Mouse (Mus musculus) midbrain, embryonic 13.5 days (tissue): ENCODE measurements at regions not wholly inside any gene's neighbourhood (a gene's known extent, or its start where the extent isn't known, plus 50 kb on each side); places are given as distances from the start of the nearest gene placed in this dataset.
"Not testable (repeated sequence)": the region's sequence is repeated elsewhere in the genome, so short reads cannot be mapped to it uniquely, and the experiment has no call there.

Experiments
- ATAC-seq: fragments of 200-750 bp; cut with Nextera tagmentation; 2 replicates; pipeline ENCODE4 v1.8.0; 2017; ENCODE audit warnings: mild to moderate bottlenecking, moderate TSS enrichment, moderate library complexity
- H3K27ac ChIP-seq: fragments of 300-500 bp; sonication (generic); 2 replicates; pipeline ENCODE4 v1.5.1; 2015; ENCODE audit warnings: inconsistent platforms, mild to moderate bottlenecking, moderate library complexity
- H3K27me3 ChIP-seq: fragments of 300-500 bp; sonication (generic); 2 replicates; pipeline ENCODE4 v1.6.1; 2015; ENCODE audit warnings: mild to moderate bottlenecking, inconsistent platforms
- H3K36me3 ChIP-seq: fragments of 300-500 bp; sonication (generic); 2 replicates; pipeline ENCODE4 v1.6.1; 2015; ENCODE audit warnings: mild to moderate bottlenecking, inconsistent platforms
- H3K4me1 ChIP-seq: fragments of 300-500 bp; sonication (generic); replicated peaks from 2 replicates; pipeline ENCODE4 v1.6.1; 2015; ENCODE audit warnings: inconsistent platforms
- H3K4me2 ChIP-seq: fragments of 300-500 bp; sonication (generic); replicated peaks from 2 replicates; pipeline ENCODE4 v1.6.1; 2015; ENCODE audit warnings: moderate library complexity, mild to moderate bottlenecking, inconsistent platforms
- H3K4me3 ChIP-seq: fragments of 300-500 bp; sonication (generic); replicated peaks from 2 replicates; pipeline ENCODE4 v1.5.1; 2015; ENCODE audit warnings: mild to moderate bottlenecking, inconsistent platforms
- H3K9ac ChIP-seq: fragments of 300-500 bp; sonication (generic); replicated peaks from 2 replicates; pipeline ENCODE4 v1.6.1; 2015; ENCODE audit warnings: mild to moderate bottlenecking, inconsistent platforms
- H3K9me3 ChIP-seq: fragments of 300-500 bp; sonication (generic); 2 replicates; pipeline ENCODE4 v1.6.1; 2016; ENCODE audit warnings: mild to moderate bottlenecking, inconsistent platforms
- WGBS: fragments of 180-500 bp; shearing (Covaris S2); methylation state at CpG from one replicate; pipeline ENCODE4 v1.1.7; 2015; 5-methylcytosine and 5-hydroxymethylcytosine counted together

DNA sequence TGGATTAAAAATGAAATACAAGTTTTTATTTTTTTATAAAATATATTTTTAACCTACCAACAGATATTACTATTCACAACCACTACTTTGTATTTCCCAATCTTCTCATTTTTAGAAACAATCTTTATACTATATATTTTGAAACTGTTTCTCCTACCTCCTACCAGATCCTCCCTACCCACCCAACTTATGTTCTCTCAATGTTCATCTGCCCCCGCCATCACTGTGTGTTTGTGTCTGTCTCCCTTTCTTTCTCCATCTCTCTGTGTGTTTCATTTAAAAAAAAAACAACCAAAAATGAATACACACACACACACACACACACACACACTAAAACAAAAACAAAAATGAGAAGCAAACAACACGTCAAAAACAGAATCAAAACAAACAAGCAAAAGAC is 118.5 kb downstream of the Pcdh18 start:
- Histone ChIP-seq H3K4me2 (no peak overlapping the region), H3K36me3 (no peaks in the 10 kb centered on the region), H3K9me3 (no peaks in the 10 kb centered on the region), H3K27ac (no peak overlapping the region), H3K27me3 (no peaks in the 10 kb centered on the region), H3K9ac (no peak overlapping the region), H3K4me1 (0 out of 2 replicates have a peak, but pooled peaks cover 10% of the 10 kb centered on the region), H3K4me3 (no peak overlapping the region)
- no peak for ATAC-seq
- WGBS: 91% methylated on average over 2 of the region's 2 CpGs

- 72% methylated on average over 2 of the region's 2 CpGs for WGBS
- Histone ChIP-seq H3K27me3 (no peaks in the 10 kb centered on the region), H3K9ac (no peak overlapping the region), H3K4me3 (no peak overlapping the region), H3K4me1 (0 out of 2 replicates have a peak, but pooled peaks cover 3% of the 10 kb centered on the region), H3K27ac (no peak overlapping the region), H3K4me2 (no peak overlapping the region), H3K36me3 (no peaks in the 10 kb centered on the region), H3K9me3 (no peaks in the 10 kb centered on the region)
- ATAC-seq: no peak
Measured at GRCm38 (mm10) chr3:49636676-49637075, 120.4 kb downstream of the Pcdh18 start.

DNA sequence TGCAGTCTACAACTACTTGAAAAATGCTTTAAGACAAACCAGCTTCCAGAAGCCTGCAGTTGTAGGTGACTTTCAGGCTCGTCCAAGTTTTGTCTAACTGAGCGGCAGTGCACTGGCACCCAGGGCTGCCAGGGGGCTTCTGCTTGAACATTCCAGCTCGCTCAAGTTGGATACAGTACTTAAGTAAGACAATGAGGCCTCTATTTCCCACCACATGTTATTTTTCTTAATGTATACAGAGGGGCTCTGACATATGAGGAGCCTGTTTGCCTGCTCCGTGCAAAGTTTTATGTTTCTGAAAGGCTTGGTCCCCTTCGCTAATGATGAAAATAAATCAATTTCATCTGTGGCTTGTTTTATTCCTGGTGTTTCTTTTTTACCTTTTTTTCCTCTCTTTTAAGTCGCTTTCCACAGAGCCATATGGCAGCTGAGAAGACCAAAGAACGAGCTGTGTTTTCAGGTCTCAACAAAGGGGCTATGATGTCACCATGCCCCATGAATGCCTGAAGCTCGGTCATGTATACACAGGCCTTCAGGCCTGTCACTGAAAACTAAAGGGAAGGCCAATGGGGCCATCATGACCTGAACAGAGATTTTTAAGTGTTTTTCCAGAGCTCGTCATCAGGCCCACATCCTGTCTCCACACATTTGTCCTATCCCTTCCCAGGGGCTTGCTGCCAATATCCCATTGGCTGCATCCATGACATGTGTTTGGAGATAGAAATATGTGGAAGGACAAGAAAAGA is 164.2 kb downstream of the Pcdh18 start:
- peak; percentile 86 for ATAC-seq
- Histone ChIP-seq H3K4me1 (peaks cover 5% of the 10 kb centered on the region; the same call in 1 of the 2 replicates), H3K4me2 (no peak overlapping the region), H3K9me3 (no peaks in the 10 kb centered on the region), H3K4me3 (no peak overlapping the region), H3K9ac (no peak overlapping the region), H3K27ac (no peak overlapping the region), H3K27me3 (peaks cover 4% of the 10 kb centered on the region; the same call in 1 of the 2 replicates), H3K36me3 (no peaks in the 10 kb centered on the region)
- 33% methylated on average over 9 of the region's 9 CpGs for WGBS

DNA sequence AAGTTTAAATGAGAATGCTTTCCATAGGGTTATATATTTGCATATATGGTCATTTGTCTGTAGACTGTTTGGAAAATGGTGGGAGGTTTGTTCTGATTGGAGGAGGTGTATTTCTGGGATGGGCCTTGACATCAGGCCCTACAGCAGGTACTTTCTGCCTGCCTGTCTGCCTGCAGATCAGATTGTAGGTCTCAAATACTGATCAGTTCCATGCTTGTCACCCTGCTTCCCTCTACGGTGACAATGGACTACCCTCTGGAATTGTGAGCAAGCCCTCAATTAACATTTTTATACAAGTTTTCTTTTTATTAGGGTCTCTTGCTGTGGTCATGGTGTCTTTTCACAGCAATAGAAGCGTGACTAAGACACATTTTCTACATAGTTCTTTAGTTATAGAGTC is 166.9 kb downstream of the Pcdh18 start:
- peak; percentile 67 for ATAC-seq
- Histone ChIP-seq H3K27ac (no peak overlapping the region), H3K4me2 (no peak overlapping the region), H3K9me3 (no peaks in the 10 kb centered on the region), H3K4me1 (peaks cover 5% of the 10 kb centered on the region; the same call in 1 of the 2 replicates), H3K9ac (no peak overlapping the region), H3K27me3 (peaks cover 4% of the 10 kb centered on the region; the same call in 1 of the 2 replicates), H3K4me3 (no peak overlapping the region), H3K36me3 (no peaks in the 10 kb centered on the region)
- 29% methylated on average over 2 of the region's 2 CpGs for WGBS

GRCm38 (mm10) chr3:49586531-49587168 is 170.5 kb downstream of the Pcdh18 start:
- no peaks in the 10 kb centered on the region for H3K4me1 ChIP-seq
- no peak overlapping the region for H3K9ac ChIP-seq
- H3K27me3 ChIP-seq: peaks cover 4% of the 10 kb centered on the region; the same call in 1 of the 2 replicates
- no peaks in the 10 kb centered on the region for H3K36me3 ChIP-seq
- ATAC-seq: no peak
- no peak overlapping the region for H3K27ac ChIP-seq
- 54% methylated on average over 6 of the region's 6 CpGs for WGBS
- H3K4me2 ChIP-seq: no peak overlapping the region
- no peak overlapping the region for H3K4me3 ChIP-seq
- no peaks in the 10 kb centered on the region for H3K9me3 ChIP-seq

DNA sequence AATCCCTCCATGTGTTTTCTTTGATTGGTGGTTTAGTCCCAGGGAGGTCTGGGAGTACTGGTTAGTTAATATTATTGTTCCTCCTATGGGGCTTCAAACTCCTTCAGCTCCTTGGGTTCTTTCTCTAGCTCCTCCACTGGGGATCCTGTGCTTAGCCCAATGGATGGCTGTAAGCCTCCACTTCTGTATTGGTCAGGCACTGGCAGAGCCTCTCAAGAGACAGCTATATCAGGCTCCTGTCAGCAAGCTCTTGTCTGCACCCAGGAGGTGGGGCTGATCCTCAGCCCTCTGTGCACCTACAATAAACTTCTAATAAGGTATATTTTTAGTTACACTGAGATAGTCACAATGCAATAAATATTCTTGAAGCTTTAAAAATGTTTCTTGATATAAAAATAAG is 171.2 kb downstream of the Pcdh18 start:
- not testable (repeated sequence) for H3K36me3 ChIP-seq, H3K9me3 ChIP-seq, H3K4me3 ChIP-seq, H3K27me3 ChIP-seq, H3K4me2 ChIP-seq, H3K4me1 ChIP-seq, H3K9ac ChIP-seq, ATAC-seq, H3K27ac ChIP-seq

GRCm38 (mm10) chr3:49566769-49567729 is 190.1 kb downstream of the Pcdh18 start:
- no peak overlapping the region for H3K27ac ChIP-seq

DNA sequence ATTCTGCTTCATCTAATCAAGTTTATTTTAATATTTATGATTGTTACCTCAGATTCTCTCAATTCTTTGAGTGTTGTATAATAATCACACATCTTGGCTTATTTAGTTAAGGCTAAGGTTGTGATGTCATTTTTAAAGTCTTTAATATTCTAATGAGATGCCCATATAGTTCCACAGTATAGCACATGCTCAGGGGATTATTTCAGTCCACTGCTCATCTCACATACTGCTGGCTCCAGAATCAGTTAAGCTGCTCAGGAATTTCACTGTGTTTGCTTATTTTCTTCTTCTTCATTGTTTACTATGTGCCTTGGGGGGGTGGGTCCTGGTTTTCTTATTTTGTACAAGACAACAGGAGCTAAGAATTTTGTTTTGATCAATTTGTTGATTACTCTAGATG is 229.5 kb downstream of the Pcdh18 start:
- Histone ChIP-seq H3K9ac (no peak overlapping the region), H3K27ac (no peak overlapping the region), H3K4me1 (peaks cover 5% of the 10 kb centered on the region; the same call in 1 of the 2 replicates), H3K4me2 (no peak overlapping the region), H3K4me3 (no peak overlapping the region), H3K9me3 (no peaks in the 10 kb centered on the region), H3K27me3 (no peaks in the 10 kb centered on the region), H3K36me3 (no peaks in the 10 kb centered on the region)
- ATAC-seq: no peak

More at GRCm38 (mm10) chr3:49566769-49567729, 190.1 kb downstream of the Pcdh18 start:
- H3K9me3 ChIP-seq: no peaks in the 10 kb centered on the region
- no peak overlapping the region for H3K4me3 ChIP-seq
- 0 out of 2 replicates have a peak, but pooled peaks cover 4% of the 10 kb centered on the region for H3K4me1 ChIP-seq
- WGBS: 74% methylated on average over 8 of the region's 8 CpGs
- no peaks in the 10 kb centered on the region for H3K36me3 ChIP-seq
- ATAC-seq: peak; percentile 48; the same call in 1 of the 2 replicates
- H3K27me3 ChIP-seq: no peaks in the 10 kb centered on the region
- H3K9ac ChIP-seq: no peak overlapping the region
- H3K4me2 ChIP-seq: no peak overlapping the region

- WGBS: 74% methylated on average over 2 of the region's 2 CpGs
- H3K9me3 ChIP-seq: no peaks in the 10 kb centered on the region
- no peak overlapping the region for H3K27ac ChIP-seq
- no peak for ATAC-seq
- no peaks in the 10 kb centered on the region for H3K27me3 ChIP-seq
- no peak overlapping the region for H3K9ac ChIP-seq
- peaks cover 5% of the 10 kb centered on the region; the same call in 1 of the 2 replicates for H3K4me1 ChIP-seq
- H3K36me3 ChIP-seq: no peaks in the 10 kb centered on the region
- no peak overlapping the region for H3K4me3 ChIP-seq
- H3K4me2 ChIP-seq: no peak overlapping the region
Measured at GRCm38 (mm10) chr3:49520088-49520487, 237.0 kb downstream of the Pcdh18 start.

GRCm38 (mm10) chr3:49504581-49504980 is 252.5 kb downstream of the Pcdh18 start:
- H3K9me3 ChIP-seq: no peaks in the 10 kb centered on the region
- no peak for ATAC-seq
- no peaks in the 10 kb centered on the region for H3K27me3 ChIP-seq
- H3K9ac ChIP-seq: no peak overlapping the region
- no peak overlapping the region for H3K4me2 ChIP-seq
- H3K27ac ChIP-seq: no peak overlapping the region
- no peaks in the 10 kb centered on the region for H3K36me3 ChIP-seq
- H3K4me3 ChIP-seq: no peak overlapping the region
- no peaks in the 10 kb centered on the region for H3K4me1 ChIP-seq
- WGBS: 73% methylated on average over 6 of the region's 6 CpGs

- Histone ChIP-seq H3K27me3 (no peaks in the 10 kb centered on the region), H3K4me2 (no peak overlapping the region), H3K4me1 (no peaks in the 10 kb centered on the region), H3K36me3 (no peaks in the 10 kb centered on the region), H3K9me3 (no peaks in the 10 kb centered on the region), H3K9ac (no peak overlapping the region), H3K27ac (no peak overlapping the region), H3K4me3 (no peak overlapping the region)
- ATAC-seq: no peak
- WGBS: 84% methylated on average over 4 of the region's 4 CpGs
Measured at GRCm38 (mm10) chr3:49502351-49502750, 254.8 kb downstream of the Pcdh18 start.

- Histone ChIP-seq H3K27me3 (no peaks in the 10 kb centered on the region), H3K4me2 (no peak overlapping the region), H3K9me3 (no peaks in the 10 kb centered on the region), H3K9ac (no peak overlapping the region), H3K4me1 (no peaks in the 10 kb centered on the region), H3K36me3 (no peaks in the 10 kb centered on the region), H3K4me3 (no peak overlapping the region), H3K27ac (no peak overlapping the region)
- no peak for ATAC-seq
- WGBS: 82% methylated on average over 8 of the region's 8 CpGs
Measured at GRCm38 (mm10) chr3:49485105-49485504, 272.0 kb downstream of the Pcdh18 start.
